Mouse (Mus musculus) heart, postnatal 0 days (tissue): ENCODE measurements around the gene Gtsf1.

ENCODE experiments used
- CTCF ChIP-seq: IDR thresholded peaks from 2 replicates; pipeline ENCODE4 v1.5.1; 2016; ENCODE audit warnings: antibody characterized with exemption, control low read depth, low read depth
- EP300 ChIP-seq: IDR thresholded peaks from 2 replicates; pipeline ENCODE4 v1.6.1; 2016; ENCODE audit warnings: antibody characterized with exemption, low read depth

DNA sequence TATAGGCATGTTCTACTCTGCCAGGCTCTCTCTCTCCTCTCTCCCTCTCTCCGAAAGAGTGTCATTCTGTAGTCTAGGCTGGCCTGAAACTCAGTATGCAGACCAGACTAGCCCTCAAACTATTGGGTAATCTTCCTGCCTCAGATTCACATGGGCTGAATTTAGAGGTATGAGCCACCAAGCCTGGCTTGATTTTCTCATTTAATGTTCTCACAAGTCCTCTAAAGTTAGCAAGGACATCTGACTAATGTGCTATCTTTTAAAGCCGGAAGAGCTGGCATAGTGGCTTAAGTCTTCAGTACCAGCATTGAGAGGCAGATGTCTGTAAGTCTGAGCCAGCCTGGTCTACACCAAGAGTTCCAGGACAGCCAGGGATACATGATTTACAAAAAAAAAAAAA is 48.2 kb downstream of the Gtsf1 start:
- TF ChIP-seq CTCF (no peak), EP300 (no peak)
